Mouse (Mus musculus) liver, embryonic 16.5 days (tissue): ENCODE data around the gene Pcif1. TPM values are rescaled to one million over a fixed set of nuclear protein-coding genes. Genes with fewer than 3 reads are reported as not detected.
"Not testable (repeated sequence)": the region's sequence is repeated elsewhere in the genome, so short reads cannot be mapped to it uniquely, and the experiment has no call there.

ENCODE experiments used
- ATAC-seq: fragments of 200-750 bp; cut with Nextera tagmentation; 2 replicates; pipeline ENCODE4 v1.8.0; 2017; ENCODE audit warnings: low read depth, mild to moderate bottlenecking, moderate number of reproducible peaks, moderate library complexity
- H3K27ac ChIP-seq: fragments of 300-500 bp; sonication (generic); 2 replicates; pipeline ENCODE4 v1.5.1; 2014; ENCODE audit warnings: mild to moderate bottlenecking, low read length
- H3K27me3 ChIP-seq: fragments of 300-500 bp; sonication (generic); 2 replicates; pipeline ENCODE4 v1.6.1; 2014; ENCODE audit warnings: low read depth, low read length, mixed read lengths; ENCODE audit not compliant: control insufficient read depth, insufficient read depth
- H3K36me3 ChIP-seq: fragments of 300-500 bp; sonication (generic); 2 replicates; pipeline ENCODE4 v1.6.1; 2014; ENCODE audit warnings: mild to moderate bottlenecking; ENCODE audit not compliant: control insufficient read depth, insufficient read depth
- H3K4me1 ChIP-seq: fragments of 300-500 bp; sonication (generic); 2 replicates; pipeline ENCODE4 v1.6.1; 2014; ENCODE audit warnings: low read depth, low read length, mixed read lengths; ENCODE audit not compliant: control insufficient read depth
- H3K4me2 ChIP-seq: fragments of 300-500 bp; sonication (generic); 2 replicates; pipeline ENCODE4 v1.6.1; 2014; ENCODE audit warnings: low read depth, low read length, mixed read lengths
- H3K4me3 ChIP-seq: fragments of 300-500 bp; sonication (generic); 2 replicates; pipeline ENCODE4 v1.5.1; 2014; ENCODE audit warnings: low read depth, mild to moderate bottlenecking, low read length
- H3K9ac ChIP-seq: fragments of 300-500 bp; sonication (generic); 2 replicates; pipeline ENCODE4 v1.6.1; 2014; ENCODE audit warnings: low read depth, low read length
- H3K9me3 ChIP-seq: fragments of 300-500 bp; sonication (generic); replicated peaks from 2 replicates; pipeline ENCODE4 v1.6.1; 2016; ENCODE audit warnings: low read length; ENCODE audit not compliant: control insufficient read depth
- WGBS: fragments of 180-500 bp; shearing (Covaris S2); extraction: QIAGEN DNeasy Blood & Tissue Kit; methylation state at CpG from one replicate; pipeline ENCODE4 v1.1.7; 2014; ENCODE audit not compliant: insufficient replicate concordance; 5-methylcytosine and 5-hydroxymethylcytosine counted together
- polyA plus RNA-seq: library from polyadenylated mRNA; unstranded; fragments of >200 nt; fragmentation: Nextera tagmentation; extraction: Ambion mirVana; gene quantifications from 2 replicates; pipeline ENCODE4 v1.2.1, GENCODE M21; 2015

The Pcif1 gene
- polyA plus RNA-seq, 1 experiment from 2014 or later: 36.8 TPM

GRCm38 (mm10) chr2:164862179-164862861 lies 16.8 kb upstream of the Pcif1 start:
- 29% methylated on average over 9 of the region's 9 CpGs for WGBS
- no peak overlapping the region for H3K27ac ChIP-seq

GRCm38 (mm10) chr2:164863411-164863810 lies 15.7 kb upstream of the Pcif1 start:
- not testable (repeated sequence) for H3K27me3 ChIP-seq, H3K36me3 ChIP-seq, H3K27ac ChIP-seq, H3K4me2 ChIP-seq, H3K4me1 ChIP-seq, H3K9me3 ChIP-seq, ATAC-seq, H3K9ac ChIP-seq, H3K4me3 ChIP-seq
- WGBS: 77% methylated on average over 7 of the region's 9 CpGs

More at GRCm38 (mm10) chr2:164862179-164862861, 16.8 kb upstream of the Pcif1 start:
- peaks cover 15% of the 10 kb centered on the region for H3K27me3 ChIP-seq
- no peaks in the 10 kb centered on the region for H3K36me3 ChIP-seq
- no peak for ATAC-seq
- H3K9ac ChIP-seq: no peak overlapping the region
- no peaks in the 10 kb centered on the region for H3K9me3 ChIP-seq
- H3K4me1 ChIP-seq: peaks cover 3% of the 10 kb centered on the region
- no peak overlapping the region for H3K4me3 ChIP-seq
- H3K4me2 ChIP-seq: no peak overlapping the region

GRCm38 (mm10) chr2:164864593-164864992 lies 14.5 kb upstream of the Pcif1 start:
- H3K9me3 ChIP-seq: no peaks in the 10 kb centered on the region
- WGBS: 30% methylated on average over 4 of the region's 4 CpGs
- H3K9ac ChIP-seq: no peak overlapping the region
- ATAC-seq: no peak
- peaks cover 3% of the 10 kb centered on the region for H3K4me1 ChIP-seq
- no peaks in the 10 kb centered on the region for H3K27me3 ChIP-seq
- H3K27ac ChIP-seq: no peak overlapping the region
- H3K36me3 ChIP-seq: no peaks in the 10 kb centered on the region
- no peak overlapping the region for H3K4me3 ChIP-seq
- H3K4me2 ChIP-seq: no peak overlapping the region

GRCm38 (mm10) chr2:164866741-164867551 lies 12.2 kb upstream of the Pcif1 start:
- H3K27ac ChIP-seq: no peak overlapping the region
- no peaks in the 10 kb centered on the region for H3K36me3 ChIP-seq
- no peaks in the 10 kb centered on the region for H3K27me3 ChIP-seq
- H3K4me3 ChIP-seq: no peak overlapping the region
- no peak overlapping the region for H3K9ac ChIP-seq
- no peaks in the 10 kb centered on the region for H3K4me1 ChIP-seq
- peak; percentile 42 for ATAC-seq
- no peaks in the 10 kb centered on the region for H3K9me3 ChIP-seq
- 46% methylated on average over 16 of the region's 16 CpGs for WGBS
- no peak overlapping the region for H3K4me2 ChIP-seq

GRCm38 (mm10) chr2:164867566-164867965 lies 11.5 kb upstream of the Pcif1 start:
- H3K27ac ChIP-seq: no peak overlapping the region
- H3K4me3 ChIP-seq: no peak overlapping the region
- H3K4me1 ChIP-seq: no peaks in the 10 kb centered on the region
- no peak for ATAC-seq
- H3K36me3 ChIP-seq: no peaks in the 10 kb centered on the region
- no peak overlapping the region for H3K9ac ChIP-seq
- no peaks in the 10 kb centered on the region for H3K9me3 ChIP-seq
- H3K4me2 ChIP-seq: no peak overlapping the region
- WGBS: 83% methylated on average over 7 of the region's 7 CpGs
- H3K27me3 ChIP-seq: no peaks in the 10 kb centered on the region

- 27% methylated on average over 7 of the region's 7 CpGs for WGBS
- Histone ChIP-seq H3K27ac (no peak overlapping the region), H3K9me3 (no peaks in the 10 kb centered on the region), H3K27me3 (no peaks in the 10 kb centered on the region), H3K36me3 (no peaks in the 10 kb centered on the region), H3K4me1 (no peaks in the 10 kb centered on the region), H3K4me2 (no peak overlapping the region), H3K9ac (no peak overlapping the region), H3K4me3 (no peak overlapping the region)
- peak; percentile 33; the same call in 1 of the 2 replicates for ATAC-seq
These were observed 10.6 kb upstream of the Pcif1 start for GRCm38 (mm10) chr2:164868491-164868890.

GRCm38 (mm10) chr2:164871602-164872303 lies 7.4 kb upstream of the Pcif1 start:
- H3K4me2 ChIP-seq: no peak overlapping the region
- no peak overlapping the region for H3K9ac ChIP-seq
- H3K9me3 ChIP-seq: no peaks in the 10 kb centered on the region
- no peaks in the 10 kb centered on the region for H3K27me3 ChIP-seq
- H3K36me3 ChIP-seq: no peaks in the 10 kb centered on the region
- H3K27ac ChIP-seq: no peak overlapping the region
- no peak overlapping the region for H3K4me3 ChIP-seq
- no peaks in the 10 kb centered on the region for H3K4me1 ChIP-seq
- 45% methylated on average over 6 of the region's 6 CpGs for WGBS
- no peak for ATAC-seq

- Histone ChIP-seq H3K4me2 (no peak overlapping the region), H3K27ac (no peak overlapping the region), H3K27me3 (no peaks in the 10 kb centered on the region), H3K4me1 (peaks cover 7% of the 10 kb centered on the region), H3K9ac (no peak overlapping the region), H3K36me3 (0 out of 2 replicates have a peak, but pooled peaks cover 2% of the 10 kb centered on the region), H3K9me3 (no peaks in the 10 kb centered on the region), H3K4me3 (no peak overlapping the region)
- 20% methylated on average over 3 of the region's 3 CpGs for WGBS
- ATAC-seq: no peak
These were observed 5.5 kb upstream of the Pcif1 start for GRCm38 (mm10) chr2:164873621-164874020.
